Mouse (Mus musculus) naive thymus-derived CD4-positive, alpha-beta T cell, adult 2 months (primary cell): ENCODE measurements around the gene Cd200r2.
"Not testable (repeated sequence)": the region's sequence is repeated elsewhere in the genome, so short reads cannot be mapped to it uniquely, and the experiment has no call there.

ENCODE experiments used
- DNase-seq: peaks from one replicate; pipeline ENCODE4 v3.0.0-alpha.2; 2011; ENCODE audit warnings: low read depth

Cd200r2 gene

GRCm38 (mm10) chr16:44866797-44867196 is at the start of gene Cd200r2:
Cd200r2 (plus strand) TSS chr16:44867097.
- DNase-seq, result no peak

GRCm38 (mm10) chr16:44818010-44818409 is 48.9 kb upstream of the Cd200r2 start:
- no peak for DNase-seq

- no peak for DNase-seq
These were observed 46.4 kb upstream of the Cd200r2 start for GRCm38 (mm10) chr16:44820545-44820944.

GRCm38 (mm10) chr16:44832286-44832685 is 34.6 kb upstream of the Cd200r2 start:
- DNase-seq, result no peak

GRCm38 (mm10) chr16:44833189-44833588 is 33.7 kb upstream of the Cd200r2 start:
- DNase-seq, result not testable (repeated sequence)

GRCm38 (mm10) chr16:44875178-44875577 is 8.3 kb downstream of the Cd200r2 start:
- peak; percentile 50 for DNase-seq

- DNase-seq, result no peak
These were observed 9.7 kb downstream of the Cd200r2 start for GRCm38 (mm10) chr16:44876625-44877024.

GRCm38 (mm10) chr16:44877595-44877994 is 10.7 kb downstream of the Cd200r2 start:
- DNase-seq, result no peak

GRCm38 (mm10) chr16:44890814-44891213 is 23.9 kb downstream of the Cd200r2 start:
- no peak for DNase-seq

GRCm38 (mm10) chr16:44932016-44932415 is 65.1 kb downstream of the Cd200r2 start:
- DNase-seq, result no peak

GRCm38 (mm10) chr16:44943468-44943867 is 76.6 kb downstream of the Cd200r2 start, which contains the start of gene Cd200r3:
Cd200r3 (plus strand) TSS chr16:44943678.
- no peak for DNase-seq

- DNase-seq, result no peak
These were observed 84.6 kb downstream of the Cd200r2 start for GRCm38 (mm10) chr16:44951360-44952114.

- DNase-seq, result no peak
These were observed 95.4 kb downstream of the Cd200r2 start for GRCm38 (mm10) chr16:44962296-44962695.

- DNase-seq, result peak; percentile 56
These were observed 95.9 kb downstream of the Cd200r2 start for GRCm38 (mm10) chr16:44962777-44963176.

GRCm38 (mm10) chr16:44964526-44965374 is 97.9 kb downstream of the Cd200r2 start:
- peak; percentile 64 for DNase-seq

GRCm38 (mm10) chr16:44965428-44965827 is 98.5 kb downstream of the Cd200r2 start:
- peak; percentile 76 for DNase-seq
